Mouse (Mus musculus): Measurements from ENCODE around the gene Thap3.

- TF ChIP-seq CTCF (IDR thresholded peaks at IDR 0.05; ENCODE audit: low read depth, low read length) (no peak), POLR2A (IDR thresholded peaks at IDR 0.05; ENCODE audit: borderline replicate concordance, low read depth, low read length) (no peak)
These were observed 8.1 kb upstream of the Thap3 start for GRCm38 (mm10) chr4:151996951-151997222.

All from bone marrow macrophage, adult 2 months (primary cell).